Mouse (Mus musculus) midbrain, postnatal 0 days (tissue): Measurements from ENCODE around the gene Slc4a8. TPM values are rescaled to one million over a fixed set of nuclear protein-coding genes. Genes with fewer than 3 reads are reported as not detected.

Experiments
- ATAC-seq: fragments of 200-750 bp; cut with Nextera tagmentation; 2 replicates; pipeline ENCODE4 v1.8.0; 2017; ENCODE audit warnings: moderate number of reproducible peaks, mild to moderate bottlenecking, moderate TSS enrichment, moderate library complexity; ENCODE audit not compliant: low FRiP score
- DNase-seq: peaks from one replicate; pipeline ENCODE4 v3.0.0-alpha.2; 2015; ENCODE audit warnings: low spot score
- H3K27ac ChIP-seq: fragments of 300-500 bp; sonication (generic); 2 replicates; pipeline ENCODE4 v1.5.1; 2014; ENCODE audit warnings: low read depth, mild to moderate bottlenecking, low read length, mixed read lengths
- H3K27me3 ChIP-seq: fragments of 300-500 bp; sonication (generic); 2 replicates; pipeline ENCODE4 v1.6.1; 2014; ENCODE audit warnings: low read length, control low read depth, mixed read lengths; ENCODE audit not compliant: insufficient read depth
- H3K36me3 ChIP-seq: fragments of 300-500 bp; sonication (generic); 2 replicates; pipeline ENCODE4 v1.6.1; 2014; ENCODE audit warnings: low read length, control low read depth, mixed read lengths; ENCODE audit not compliant: insufficient read depth
- H3K4me1 ChIP-seq: fragments of 300-500 bp; sonication (generic); 2 replicates; pipeline ENCODE4 v1.6.1; 2014; ENCODE audit warnings: mild to moderate bottlenecking, control low read depth, antibody characterized with exemption, low read length, mixed read lengths; ENCODE audit not compliant: insufficient read depth
- H3K4me2 ChIP-seq: fragments of 300-500 bp; sonication (generic); 2 replicates; pipeline ENCODE4 v1.6.1; 2014; ENCODE audit warnings: low read depth, mild to moderate bottlenecking, low read length, mixed read lengths; ENCODE audit not compliant: poor library complexity, severe bottlenecking
- H3K4me3 ChIP-seq: fragments of 300-500 bp; sonication (generic); 2 replicates; pipeline ENCODE4 v1.5.1; 2014; ENCODE audit warnings: low read depth, mild to moderate bottlenecking, low read length, moderate library complexity
- H3K9ac ChIP-seq: fragments of 300-500 bp; sonication (generic); replicated peaks from 2 replicates; pipeline ENCODE4 v1.6.1; 2014; ENCODE audit warnings: mild to moderate bottlenecking, low read length, moderate library complexity, mixed read lengths; ENCODE audit not compliant: poor library complexity, severe bottlenecking
- H3K9me3 ChIP-seq: fragments of 300-500 bp; sonication (generic); 2 replicates; pipeline ENCODE4 v1.6.1; 2016; ENCODE audit warnings: low read length, control low read depth
- CTCF ChIP-seq: IDR thresholded peaks from 2 replicates; pipeline ENCODE4 v1.5.1; 2016; ENCODE audit warnings: antibody characterized with exemption, mild to moderate bottlenecking
- WGBS: fragments of 180-500 bp; shearing (Covaris S2); extraction: QIAGEN DNeasy Blood & Tissue Kit; methylation state at CpG from one replicate; pipeline ENCODE4 v1.1.7; 2014; 5-methylcytosine and 5-hydroxymethylcytosine counted together
- polyA plus RNA-seq: library from polyadenylated mRNA; unstranded; fragments of >200 nt; fragmentation: Nextera tagmentation; extraction: Ambion mirVana; gene quantifications from 2 replicates; pipeline ENCODE4 v1.2.1, GENCODE M21; 2015
- total RNA-seq: library from RNA; depleted of rRNA; stranded (reverse); fragments of >200 nt; gene quantifications from 2 replicates; pipeline ENCODE4 v1.2.3, GENCODE M21; 2014

Slc4a8 gene
- total and polyA plus RNA-seq, 2 experiments from 2014 or later = 31.2 to 37.3 TPM

DNA sequence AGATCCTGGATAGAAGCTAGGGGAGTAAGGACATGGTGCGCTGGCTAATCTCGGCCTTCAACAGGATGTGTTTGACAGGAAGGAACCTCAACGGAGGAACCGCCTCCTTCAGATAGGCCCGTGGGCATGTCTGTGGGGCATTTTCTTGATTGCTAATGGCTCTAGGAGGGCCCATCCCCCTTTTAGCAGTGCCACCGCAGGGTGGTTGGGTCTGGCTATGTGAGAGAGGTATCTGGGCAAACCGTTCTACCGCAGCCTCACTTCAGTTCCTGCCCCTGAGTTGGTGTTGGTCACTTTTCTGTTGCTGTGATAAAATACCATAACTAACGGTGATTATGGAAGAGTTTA, 25.6 kb upstream of the Slc4a8 start:
- 86% methylated on average over 9 of the region's 9 CpGs for WGBS
- ATAC-seq (no peak), DNase-seq (no peak)
- H3K9me3 ChIP-seq = no peaks in the 10 kb centered on the region
- no peaks in the 10 kb centered on the region for H3K4me1 ChIP-seq
- H3K36me3 ChIP-seq = no peaks in the 10 kb centered on the region
- H3K27ac ChIP-seq = no peak overlapping the region
- no peak overlapping the region for H3K4me2 ChIP-seq
- H3K27me3 ChIP-seq = peaks cover under 1% of the 10 kb centered on the region; the same call in 1 of the 2 replicates
- no peak overlapping the region for H3K4me3 ChIP-seq
- no peak overlapping the region for H3K9ac ChIP-seq
- no peak for TF ChIP-seq CTCF

DNA sequence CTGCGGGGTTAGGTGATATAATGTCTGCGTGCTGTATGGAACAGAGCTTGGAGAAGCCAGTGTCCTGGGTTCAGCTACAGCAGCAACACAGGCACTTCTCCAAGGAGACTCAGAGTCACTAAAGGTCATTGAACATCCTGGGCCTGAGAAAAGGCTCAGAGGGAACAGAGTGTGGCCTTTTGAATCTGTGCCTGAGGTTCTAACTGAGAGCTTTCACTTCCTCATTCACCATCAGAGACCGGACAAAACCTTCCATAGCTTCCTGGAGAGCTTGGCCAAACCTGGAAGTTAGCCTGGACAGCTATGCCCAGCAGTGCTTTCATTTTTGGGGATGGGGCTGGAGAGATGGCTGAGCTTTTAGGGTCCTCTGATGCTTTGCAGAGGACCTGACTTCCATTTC, 23.9 kb upstream of the Slc4a8 start:
- TF ChIP-seq CTCF = no peak
- Histone ChIP-seq H3K4me3 (no peak overlapping the region), H3K4me1 (no peaks in the 10 kb centered on the region), H3K4me2 (no peak overlapping the region), H3K27me3 (no peaks in the 10 kb centered on the region), H3K9ac (no peak overlapping the region), H3K9me3 (no peaks in the 10 kb centered on the region), H3K36me3 (no peaks in the 10 kb centered on the region), H3K27ac (no peak overlapping the region)
- ATAC-seq (no peak), DNase-seq (no peak)
- 92% methylated on average over 3 of the region's 3 CpGs for WGBS

DNA sequence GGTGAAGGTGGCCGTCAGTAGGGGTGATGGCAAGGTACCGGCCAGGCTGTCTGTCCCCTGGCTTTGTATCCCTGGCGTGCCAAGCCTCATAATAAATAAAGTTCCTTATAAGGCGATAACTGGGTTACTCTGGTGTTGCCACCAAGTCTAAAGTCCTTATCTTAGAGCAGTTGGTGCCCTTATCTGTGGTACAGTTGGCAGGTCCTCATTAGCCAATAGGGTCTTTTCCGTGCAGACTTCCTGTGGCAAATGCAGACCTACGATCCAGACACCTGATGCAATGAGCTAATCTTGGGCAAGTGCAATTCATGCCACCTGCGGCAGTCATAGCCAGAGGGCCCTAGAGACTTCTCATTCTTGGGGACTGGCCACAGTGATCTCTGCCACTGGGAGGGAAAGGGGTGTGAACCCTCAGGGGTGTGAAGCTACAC, 23.2 kb upstream of the Slc4a8 start:
- DNase-seq (no peak), ATAC-seq (no peak)
- Histone ChIP-seq H3K9ac (no peak overlapping the region), H3K27ac (no peak overlapping the region), H3K9me3 (no peaks in the 10 kb centered on the region), H3K4me1 (no peaks in the 10 kb centered on the region), H3K36me3 (no peaks in the 10 kb centered on the region), H3K4me2 (no peak overlapping the region), H3K4me3 (no peak overlapping the region), H3K27me3 (no peaks in the 10 kb centered on the region)
- no peak for TF ChIP-seq CTCF
- 88% methylated on average over 7 of the region's 7 CpGs for WGBS

DNA sequence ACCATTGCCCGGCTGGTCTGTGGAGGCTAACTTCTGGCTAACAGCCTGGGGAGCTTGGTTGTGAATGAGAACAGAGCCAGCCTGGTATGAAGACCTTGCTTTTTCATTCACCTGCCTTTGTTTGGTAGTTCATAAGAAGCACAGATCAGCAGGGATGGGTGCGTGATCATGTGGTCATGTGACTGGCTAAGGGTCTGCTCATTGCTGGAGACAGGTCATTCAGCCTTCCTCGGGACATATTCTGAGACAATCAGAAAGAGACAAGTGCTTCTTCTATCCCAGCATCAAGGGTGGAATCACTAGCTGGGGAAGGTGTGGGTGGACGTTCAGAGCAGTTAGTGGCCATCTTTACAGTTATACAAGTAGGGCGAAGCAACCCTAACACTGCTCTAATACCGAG, 22.1 kb upstream of the Slc4a8 start:
- Histone ChIP-seq H3K27ac (no peak overlapping the region), H3K4me1 (no peaks in the 10 kb centered on the region), H3K36me3 (no peaks in the 10 kb centered on the region), H3K4me2 (no peak overlapping the region), H3K4me3 (no peak overlapping the region), H3K9me3 (no peaks in the 10 kb centered on the region), H3K9ac (no peak overlapping the region), H3K27me3 (no peaks in the 10 kb centered on the region)
- DNase-seq (no peak), ATAC-seq (no peak)
- no peak for TF ChIP-seq CTCF
- 87% methylated on average over 6 of the region's 6 CpGs for WGBS

DNA sequence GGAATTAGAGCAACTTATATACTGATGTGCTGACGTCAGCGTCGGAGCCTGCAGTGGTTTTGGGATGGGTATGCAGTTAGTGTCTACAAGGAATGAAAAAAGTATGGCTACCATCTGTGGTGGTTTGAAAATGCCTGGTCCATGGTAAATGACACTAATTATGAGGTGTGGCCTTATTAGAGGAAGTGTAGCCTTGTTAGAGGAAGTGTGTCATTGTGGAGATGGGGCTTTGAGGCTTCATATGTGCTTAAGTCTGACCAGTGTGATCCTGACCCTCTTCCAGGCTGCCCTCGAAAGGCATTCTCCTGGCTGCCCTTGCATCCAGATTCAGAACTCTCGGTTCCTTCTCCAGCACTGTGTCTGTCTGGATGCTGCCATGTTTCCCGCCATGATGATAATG, 18.3 kb upstream of the Slc4a8 start:
- no peak for TF ChIP-seq CTCF
- Histone ChIP-seq H3K9ac (no peak overlapping the region), H3K4me3 (no peak overlapping the region), H3K4me2 (no peak overlapping the region), H3K4me1 (no peaks in the 10 kb centered on the region), H3K27me3 (no peaks in the 10 kb centered on the region), H3K27ac (no peak overlapping the region), H3K36me3 (no peaks in the 10 kb centered on the region), H3K9me3 (no peaks in the 10 kb centered on the region)
- ATAC-seq (no peak), DNase-seq (no peak)
- 92% methylated on average over 6 of the region's 6 CpGs for WGBS

DNA sequence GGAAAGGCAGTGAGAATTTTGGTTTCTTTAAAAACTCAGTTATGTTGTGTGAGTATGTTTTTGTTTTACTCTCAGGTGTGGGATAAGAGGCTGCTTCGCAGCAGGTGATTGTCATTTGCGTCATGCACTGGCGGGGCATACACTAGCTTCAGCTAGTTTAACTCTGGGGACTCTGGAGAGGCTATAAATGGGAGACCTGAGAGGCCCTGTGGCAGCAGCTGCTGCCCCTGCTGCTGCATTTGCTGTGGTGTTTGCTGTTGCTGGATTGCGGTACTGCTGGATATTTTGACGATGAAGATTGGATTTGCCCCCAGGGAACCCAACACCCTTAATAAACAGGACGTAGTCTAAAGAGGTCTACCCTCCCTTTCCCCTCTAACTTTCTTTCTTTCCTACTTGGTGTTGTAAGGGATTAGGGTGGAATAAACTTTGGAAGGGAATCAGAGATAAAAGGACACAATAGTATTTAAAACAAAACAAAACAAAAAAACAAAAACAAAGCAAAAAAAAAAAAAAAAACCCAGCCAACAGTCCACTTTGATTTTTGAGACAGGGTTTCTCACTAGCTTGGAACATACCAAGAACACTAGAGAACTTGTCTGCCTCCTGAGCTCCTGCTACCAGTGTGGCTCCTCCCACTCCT, 14.9 kb upstream of the Slc4a8 start:
- DNase-seq = no peak
- H3K36me3 ChIP-seq = no peaks in the 10 kb centered on the region
- H3K4me3 ChIP-seq = peak overlapping the region; percentile 8; the same call in 1 of the 2 replicates
- no peaks in the 10 kb centered on the region for H3K27me3 ChIP-seq
- no peak for TF ChIP-seq CTCF
- no peaks in the 10 kb centered on the region for H3K4me1 ChIP-seq
- no peaks in the 10 kb centered on the region for H3K9me3 ChIP-seq
- no peak overlapping the region for H3K9ac ChIP-seq
- no peak for ATAC-seq
- 30% methylated on average over 6 of the region's 6 CpGs for WGBS
- H3K4me2 ChIP-seq = peak overlapping the region; percentile 50
- H3K27ac ChIP-seq = no peak overlapping the region
